Mouse (Mus musculus) lung, postnatal 10 days (tissue): Measurements from ENCODE around the gene Nuak2.

Source experiments
- DNase-seq: peaks from one replicate; pipeline ENCODE4 v3.0.0; 2021

The Nuak2 gene

DNA sequence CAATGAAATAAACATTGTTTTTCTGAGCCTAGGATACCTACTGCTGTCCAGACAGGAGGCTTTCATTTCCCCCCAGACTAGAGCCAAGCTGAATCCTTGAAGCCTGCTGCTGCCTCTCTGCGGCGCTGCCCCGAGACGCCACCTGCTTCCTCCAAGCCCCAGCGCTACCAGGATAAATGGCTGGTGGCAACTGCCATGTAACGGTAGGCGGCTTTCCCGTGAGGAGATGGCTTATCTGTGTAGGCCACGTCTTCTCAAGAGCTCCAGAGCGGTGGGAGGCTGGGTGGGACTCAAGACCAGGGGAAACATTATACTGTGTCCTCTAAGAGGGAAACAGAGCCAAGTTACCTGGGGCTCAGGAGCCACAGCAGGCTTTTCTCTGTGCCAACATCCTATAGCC is 66.0 kb downstream of the Nuak2 start:
- peak; percentile 14 for DNase-seq
